Mouse (Mus musculus): Measurements from ENCODE around the gene Tpst1. TPM values are rescaled to one million over a fixed set of nuclear protein-coding genes. Genes with fewer than 3 reads are reported as not detected.

The Tpst1 gene
- polyA plus RNA-seq, 1 experiment = 10.9 TPM

- Histone ChIP-seq H3K36me3 (ENCODE audit: control insufficient read depth, insufficient read depth, low read length) (peaks cover 4% of the 10 kb centered on the region; the same call in 1 of the 2 replicates), H3K27me3 (ENCODE audit: control insufficient read depth, insufficient read depth, low read length) (no peaks in the 10 kb centered on the region), H3K4me3 (ENCODE audit: extremely low read depth, insufficient read depth, insufficient read length) (no peak overlapping the region), H3K27ac (ENCODE audit: insufficient read depth, low read length) (no peak overlapping the region), H3K4me1 (ENCODE audit: control insufficient read depth, insufficient read depth, insufficient read length) (no peaks in the 10 kb centered on the region)
- no peak for TF ChIP-seq POLR2A (IDR thresholded peaks at IDR 0.05; ENCODE audit: low read depth, low read length)
- no peak for TF ChIP-seq CTCF (IDR thresholded peaks at IDR 0.05; ENCODE audit: extremely low read depth, insufficient read depth, insufficient read length, insufficient replicate concordance)
- WGBS = 94% methylated on average over 13 of the region's 13 CpGs
- no peak for DNase-seq (ENCODE audit: low read depth in 1 of 2, low spot score in 2 of 2)
Measured at GRCm38 (mm10) chr5:130136597-130136996, 63.5 kb downstream of the Tpst1 start.

DNA sequence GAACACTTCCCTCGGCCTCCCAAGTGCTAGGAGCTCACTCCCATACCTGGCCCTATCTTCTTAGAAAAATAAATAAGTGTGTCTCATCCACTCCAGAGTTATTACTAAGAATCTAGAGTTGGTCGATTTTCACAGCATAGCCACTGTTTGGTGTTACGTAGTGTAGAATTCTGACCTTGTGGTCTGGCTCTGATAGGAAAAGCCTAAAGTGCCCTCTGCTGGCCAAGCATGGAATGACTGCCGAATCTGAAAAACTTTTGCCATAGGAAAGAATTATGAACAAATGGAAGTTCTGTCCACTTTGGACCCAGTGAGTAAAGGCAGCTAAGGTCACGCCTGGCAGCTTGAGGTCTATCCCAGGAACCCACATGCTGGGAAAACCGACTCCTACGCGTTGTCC, 66.3 kb downstream of the Tpst1 start:
- Histone ChIP-seq H3K4me1 (ENCODE audit: control insufficient read depth, insufficient read depth, insufficient read length) (peaks cover 3% of the 10 kb centered on the region; the same call in 1 of the 2 replicates), H3K27me3 (ENCODE audit: control insufficient read depth, insufficient read depth, low read length) (no peaks in the 10 kb centered on the region), H3K4me3 (ENCODE audit: extremely low read depth, insufficient read depth, insufficient read length) (no peak overlapping the region), H3K36me3 (ENCODE audit: control insufficient read depth, insufficient read depth, low read length) (peaks cover 4% of the 10 kb centered on the region; the same call in 1 of the 2 replicates), H3K27ac (ENCODE audit: insufficient read depth, low read length) (no peak overlapping the region)
- WGBS = 23% methylated on average over 8 of the region's 8 CpGs
- peak; percentile 47 to 67 for DNase-seq (ENCODE audit: low read depth in 1 of 2, low spot score in 2 of 2)
- TF ChIP-seq POLR2A (IDR thresholded peaks at IDR 0.05; ENCODE audit: low read depth, low read length) (no peak), CTCF (IDR thresholded peaks at IDR 0.05; ENCODE audit: extremely low read depth, insufficient read depth, insufficient read length, insufficient replicate concordance) (peak; percentile 54; the same call in 1 of the 2 replicates)

DNA sequence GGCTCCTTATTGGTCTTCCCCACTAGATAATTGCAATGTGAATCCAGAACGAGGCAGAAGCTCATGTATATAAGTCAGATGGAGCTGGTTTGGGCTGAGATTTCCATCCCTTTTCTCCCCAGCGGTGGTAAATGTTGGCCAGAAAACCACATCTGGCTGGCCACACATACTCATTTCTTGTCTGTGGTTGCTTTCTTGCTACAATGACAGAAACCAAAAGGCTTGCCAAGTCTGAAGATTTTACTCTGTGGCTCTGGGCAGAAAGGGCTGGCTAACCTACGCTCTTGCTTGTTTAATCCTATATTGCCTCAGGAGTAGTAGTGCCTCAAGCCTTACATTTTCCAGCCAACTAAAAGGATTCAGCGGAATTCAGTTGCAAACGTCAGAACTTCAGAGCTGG, 68.0 kb downstream of the Tpst1 start:
- WGBS = 66% methylated on average over 5 of the region's 5 CpGs
- H3K36me3 ChIP-seq (ENCODE audit: control insufficient read depth, insufficient read depth, low read length) = no peaks in the 10 kb centered on the region
- no peaks in the 10 kb centered on the region for H3K27me3 ChIP-seq (ENCODE audit: control insufficient read depth, insufficient read depth, low read length)
- no peak for TF ChIP-seq POLR2A (IDR thresholded peaks at IDR 0.05; ENCODE audit: low read depth, low read length)
- no peak for DNase-seq (ENCODE audit: low read depth in 1 of 2, low spot score in 2 of 2)
- H3K4me1 ChIP-seq (ENCODE audit: control insufficient read depth, insufficient read depth, insufficient read length) = peaks cover 7% of the 10 kb centered on the region; the same call in 1 of the 2 replicates
- no peak overlapping the region for H3K27ac ChIP-seq (ENCODE audit: insufficient read depth, low read length)
- H3K4me3 ChIP-seq (ENCODE audit: extremely low read depth, insufficient read depth, insufficient read length) = no peak overlapping the region

DNA sequence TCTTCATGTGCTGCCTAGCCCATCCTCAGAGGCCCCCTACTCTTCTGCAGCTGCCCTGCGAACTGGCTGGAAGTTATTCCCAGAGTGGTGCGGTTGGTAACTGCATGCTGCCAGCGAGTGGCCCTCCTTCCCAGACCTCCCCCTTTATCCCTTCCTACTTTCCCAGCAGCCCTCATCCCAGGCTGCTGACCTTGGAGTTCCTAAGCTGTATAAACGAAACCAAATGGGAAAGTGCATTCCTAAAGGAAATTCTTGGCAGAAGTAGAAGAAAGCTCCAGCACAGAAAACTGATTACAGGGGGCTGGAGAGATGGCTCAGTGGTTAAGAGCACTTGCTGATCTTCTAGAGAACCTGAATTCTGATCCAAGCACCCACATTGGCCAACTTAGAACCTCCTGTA, 68.9 kb downstream of the Tpst1 start:
- no peaks in the 10 kb centered on the region for H3K27me3 ChIP-seq (ENCODE audit: control insufficient read depth, insufficient read depth, low read length)
- no peak for TF ChIP-seq POLR2A (IDR thresholded peaks at IDR 0.05; ENCODE audit: low read depth, low read length)
- no peak for TF ChIP-seq CTCF (IDR thresholded peaks at IDR 0.05; ENCODE audit: extremely low read depth, insufficient read depth, insufficient read length, insufficient replicate concordance)
- 0 out of 2 replicates have a peak overlapping the region, but pooled peaks have one; percentile 19 for H3K27ac ChIP-seq (ENCODE audit: insufficient read depth, low read length)
- H3K4me3 ChIP-seq (ENCODE audit: extremely low read depth, insufficient read depth, insufficient read length) = no peak overlapping the region
- H3K36me3 ChIP-seq (ENCODE audit: control insufficient read depth, insufficient read depth, low read length) = no peaks in the 10 kb centered on the region
- no peak for DNase-seq (ENCODE audit: low read depth in 1 of 2, low spot score in 2 of 2)
- WGBS = 86% methylated on average over 4 of the region's 4 CpGs
- peaks cover 7% of the 10 kb centered on the region; the same call in 1 of the 2 replicates for H3K4me1 ChIP-seq (ENCODE audit: control insufficient read depth, insufficient read depth, insufficient read length)

DNA sequence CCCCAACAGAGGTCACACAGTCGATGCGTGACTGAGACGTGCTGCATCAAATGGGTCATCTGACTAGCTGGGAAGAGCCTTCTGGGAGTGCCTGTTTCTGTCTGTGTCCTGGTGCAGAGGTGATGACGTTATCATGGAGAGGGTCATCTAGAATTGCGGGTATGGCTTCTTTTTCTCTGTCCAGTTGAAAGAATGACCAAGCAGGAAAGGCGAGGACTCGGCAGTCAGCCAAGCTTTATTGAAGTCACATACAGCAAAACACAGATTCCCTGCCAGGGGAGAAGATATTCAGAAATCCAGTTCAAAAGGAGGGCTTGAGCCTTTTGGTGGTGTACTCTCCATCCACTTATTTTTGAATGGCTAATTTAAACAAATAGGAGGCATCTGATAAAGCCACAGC, 70.0 kb downstream of the Tpst1 start:
- Histone ChIP-seq H3K36me3 (ENCODE audit: control insufficient read depth, insufficient read depth, low read length) (no peaks in the 10 kb centered on the region), H3K27me3 (ENCODE audit: control insufficient read depth, insufficient read depth, low read length) (no peaks in the 10 kb centered on the region), H3K4me3 (ENCODE audit: extremely low read depth, insufficient read depth, insufficient read length) (no peak overlapping the region), H3K27ac (ENCODE audit: insufficient read depth, low read length) (no peak overlapping the region), H3K4me1 (ENCODE audit: control insufficient read depth, insufficient read depth, insufficient read length) (peaks cover 7% of the 10 kb centered on the region; the same call in 1 of the 2 replicates)
- DNase-seq (ENCODE audit: low read depth in 1 of 2, low spot score in 2 of 2) = no peak
- TF ChIP-seq POLR2A (IDR thresholded peaks at IDR 0.05; ENCODE audit: low read depth, low read length) = no peak
- no peak for TF ChIP-seq CTCF (IDR thresholded peaks at IDR 0.05; ENCODE audit: extremely low read depth, insufficient read depth, insufficient read length, insufficient replicate concordance)
- 93% methylated on average over 7 of the region's 7 CpGs for WGBS

GRCm38 (mm10) chr5:130143977-130144333, 70.8 kb downstream of the Tpst1 start:
- peaks cover 1% of the 10 kb centered on the region; the same call in 1 of the 2 replicates for H3K36me3 ChIP-seq (ENCODE audit: control insufficient read depth, insufficient read depth, low read length)
- TF ChIP-seq POLR2A (IDR thresholded peaks at IDR 0.05; ENCODE audit: low read depth, low read length) (no peak), CTCF (IDR thresholded peaks at IDR 0.05; ENCODE audit: extremely low read depth, insufficient read depth, insufficient read length, insufficient replicate concordance) (no peak)
- DNase-seq (ENCODE audit: low read depth in 1 of 2, low spot score in 2 of 2) = peak in 1 of 2 experiments; percentile 53
- H3K27me3 ChIP-seq (ENCODE audit: control insufficient read depth, insufficient read depth, low read length) = no peaks in the 10 kb centered on the region
- peaks cover 7% of the 10 kb centered on the region; the same call in 1 of the 2 replicates for H3K4me1 ChIP-seq (ENCODE audit: control insufficient read depth, insufficient read depth, insufficient read length)
- peak overlapping the region; percentile 72 for H3K4me3 ChIP-seq (ENCODE audit: extremely low read depth, insufficient read depth, insufficient read length)
- peak overlapping the region; percentile 66 for H3K27ac ChIP-seq (ENCODE audit: insufficient read depth, low read length)
- WGBS = 5% methylated on average over 20 of the region's 20 CpGs

Measured in spleen, adult 2 months (tissue).